Mouse (Mus musculus) adrenal gland, postnatal 36 days (tissue): ENCODE measurements around the gene Ing2. TPM values are rescaled to one million over a fixed set of nuclear protein-coding genes. Genes with fewer than 3 reads are reported as not detected.

Source experiments
- DNase-seq, 2 experiments: peaks; one replicate each; pipeline ENCODE4 v3.0.0; 2021; ENCODE audit warnings: mixed read lengths in 1 of 2
- total RNA-seq, 2 experiments: library from RNA; stranded (reverse); gene quantifications; 2 replicates each; pipeline ENCODE4 v1.2.3; 2021

Ing2 gene
- total RNA-seq, 2 experiments from 2014 or later = 20.5 to 24.3 TPM

DNA sequence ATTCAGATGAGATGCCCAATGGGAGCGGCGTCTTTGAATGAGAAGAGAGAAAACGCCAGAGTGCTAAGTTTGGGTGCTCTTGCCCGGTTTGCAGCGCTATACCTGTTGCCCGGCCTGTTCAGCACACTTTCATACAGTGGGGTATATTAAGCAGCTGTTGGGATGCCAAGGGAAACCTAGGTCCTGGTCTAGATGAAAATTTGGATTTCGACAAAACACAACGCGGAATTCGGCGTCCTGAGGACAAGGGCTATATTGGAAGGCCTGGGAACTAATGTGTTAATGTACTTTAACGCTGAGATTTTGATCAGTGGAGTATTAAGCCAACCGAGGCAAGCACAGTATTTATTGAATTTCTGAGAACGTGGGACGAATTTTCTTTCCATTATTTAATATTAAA is 868 bp upstream of the Ing2 start:
- peak in 1 of 2 experiments; percentile 4 for DNase-seq

DNA sequence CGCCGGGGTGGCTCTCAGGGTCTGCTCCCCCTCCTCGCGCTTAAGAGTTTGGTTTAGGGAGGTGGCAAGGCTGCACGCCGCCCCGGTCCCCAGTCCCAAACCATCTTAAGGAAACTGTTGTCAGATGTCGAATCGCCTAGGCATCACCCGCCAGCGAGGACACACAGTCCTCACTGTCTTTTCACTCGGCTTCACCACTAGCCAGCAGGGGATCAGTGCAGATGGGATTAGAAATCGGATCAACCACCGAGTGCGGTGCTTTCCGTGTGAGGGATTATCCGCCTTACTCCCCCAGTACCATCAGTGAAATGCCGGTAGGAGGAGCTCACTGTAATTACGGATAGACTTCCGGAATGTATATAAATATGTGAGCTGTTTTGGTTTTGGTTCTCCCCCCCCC is 430 bp upstream of the Ing2 start:
- DNase-seq = no peak

DNA sequence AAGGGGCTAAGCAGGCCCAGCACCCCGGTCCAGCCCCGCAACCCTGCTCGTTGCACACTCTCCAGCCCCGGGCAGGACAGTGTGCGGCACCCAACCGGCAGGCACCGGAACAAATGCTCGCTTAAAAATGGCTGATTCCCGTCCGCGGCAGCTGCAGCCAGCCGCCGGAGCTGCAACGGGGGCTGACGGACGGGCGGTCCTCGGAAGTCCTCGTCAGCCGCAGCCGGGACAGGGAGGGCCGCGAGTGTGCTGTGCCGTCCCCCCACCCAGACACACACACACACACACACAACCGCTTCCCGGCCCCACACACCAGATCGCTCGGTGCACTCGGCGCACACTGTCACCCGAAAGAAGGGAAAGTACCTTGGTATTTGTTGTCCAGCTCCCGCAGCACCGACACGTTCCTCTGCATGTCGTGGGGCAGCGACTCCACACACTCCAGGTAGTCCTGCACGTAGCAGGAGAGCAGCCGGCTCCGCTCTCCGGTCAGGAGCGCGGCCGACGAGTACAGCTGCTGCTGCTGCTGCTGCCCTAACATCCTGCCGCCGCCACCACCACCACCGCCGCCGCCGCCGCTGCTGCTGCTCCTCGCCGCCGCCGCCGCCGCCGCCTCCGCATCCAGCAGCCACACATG is 1.1 kb downstream of the Ing2 start:
- no peak for DNase-seq

GRCm38 (mm10) chr8:47673317-47674139 is 1.8 kb downstream of the Ing2 start:
- DNase-seq = peak; percentile 93 to 95

DNA sequence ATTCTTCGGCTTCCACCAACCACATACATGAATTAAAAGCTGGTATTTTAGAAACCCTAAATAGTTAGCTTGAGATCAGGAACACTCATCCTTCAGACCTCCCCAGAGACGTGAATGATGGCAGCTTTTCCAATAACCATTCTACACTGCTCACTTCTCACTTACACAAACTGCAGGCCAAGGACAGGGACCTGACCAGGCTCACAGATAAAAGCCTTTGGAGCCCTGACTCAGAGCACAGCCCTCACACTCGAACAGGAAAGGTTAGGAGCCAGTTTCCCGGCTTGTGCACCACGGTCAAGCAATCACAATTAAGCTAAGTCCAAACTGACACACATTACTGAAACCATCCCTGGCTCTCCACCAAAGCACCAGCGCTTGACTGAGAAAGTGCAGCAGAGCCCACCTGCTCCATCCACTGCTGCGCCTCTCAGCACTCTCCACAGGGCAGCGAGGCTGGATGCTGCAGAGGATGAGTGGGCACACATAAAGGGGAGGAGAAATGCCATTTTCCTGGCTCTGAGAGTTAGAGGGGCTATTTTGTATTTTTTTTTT is 11.0 kb downstream of the Ing2 start:
- peak; percentile 44 to 49 for DNase-seq

DNA sequence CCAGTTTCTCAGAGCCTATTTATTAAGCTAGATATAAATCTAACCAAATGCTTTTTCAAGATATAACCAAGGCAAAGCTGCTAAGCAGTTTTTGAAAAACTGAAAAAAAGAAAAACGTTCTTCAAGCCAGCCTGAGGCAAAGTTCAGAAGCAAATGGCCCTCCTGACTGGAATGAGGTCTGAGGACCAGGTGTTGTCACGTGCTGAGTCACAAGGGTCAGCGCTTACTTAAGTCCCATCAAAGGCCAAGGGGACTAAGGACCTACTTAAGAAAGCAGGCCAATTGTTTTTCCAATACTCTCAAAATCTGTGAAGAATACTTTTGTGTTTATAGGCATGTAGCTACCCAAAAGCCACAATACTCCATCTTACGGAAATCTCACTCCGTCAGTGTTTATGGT is 12.2 kb downstream of the Ing2 start:
- no peak for DNase-seq

DNA sequence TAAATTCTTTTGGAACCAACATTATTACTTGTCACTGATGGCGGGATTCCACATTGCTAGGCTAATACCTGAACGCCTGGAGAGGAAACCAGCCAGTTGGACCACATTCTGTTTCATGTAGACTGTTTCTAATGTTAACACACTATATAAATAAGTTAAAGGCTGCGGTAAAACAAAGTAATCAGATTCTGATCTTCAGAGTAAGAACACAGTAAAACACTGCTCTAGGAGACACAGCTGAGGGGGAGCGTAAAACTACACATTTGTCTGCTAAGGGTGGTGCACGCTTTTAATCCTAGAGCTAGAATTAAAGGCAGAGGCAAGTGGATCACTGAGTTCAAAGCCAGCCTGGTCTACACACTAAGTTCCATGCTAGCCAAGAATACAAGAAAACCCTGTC is 12.6 kb downstream of the Ing2 start:
- DNase-seq = no peak

DNA sequence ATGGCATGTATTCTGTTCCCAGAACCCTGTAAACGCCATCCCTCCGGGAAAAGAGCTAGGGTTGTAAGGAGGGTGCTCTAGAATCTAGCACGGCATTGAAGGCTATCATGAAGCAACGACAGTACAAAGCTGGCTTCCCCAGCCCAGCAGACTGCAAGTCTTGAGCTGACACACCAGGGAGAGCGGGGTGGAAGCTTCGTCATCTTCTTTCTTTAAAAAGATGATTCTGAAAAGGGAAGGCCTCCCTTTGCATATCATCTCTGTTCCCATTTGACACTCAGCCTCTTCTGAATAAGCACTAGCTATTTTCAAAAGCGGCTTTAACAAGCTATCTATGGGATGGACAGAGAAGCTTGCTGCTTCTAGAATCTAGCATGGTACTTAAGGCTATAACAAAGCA is 15.0 kb downstream of the Ing2 start:
- no peak for DNase-seq

DNA sequence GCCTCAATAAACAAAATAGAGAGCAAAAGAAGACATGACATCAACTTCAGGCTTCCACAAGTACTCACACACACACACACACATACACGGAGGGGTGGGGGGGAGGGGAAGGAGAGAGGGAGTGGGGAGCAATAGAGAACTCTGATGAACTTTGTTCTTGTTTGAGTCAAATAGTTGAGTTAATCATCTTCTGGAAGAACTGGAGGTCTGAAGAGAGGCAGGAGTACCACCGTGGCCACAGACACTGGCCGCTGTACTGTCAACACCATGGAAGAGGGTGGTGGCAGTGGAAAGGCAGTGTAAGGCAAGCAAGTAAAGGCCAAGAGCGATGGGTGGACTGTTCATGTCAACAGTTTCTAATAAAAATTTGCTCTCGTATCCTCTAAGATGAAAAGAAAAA is 15.9 kb downstream of the Ing2 start:
- no peak for DNase-seq

GRCm38 (mm10) chr8:47654406-47654805 is 20.9 kb downstream of the Ing2 start:
- DNase-seq = no peak

GRCm38 (mm10) chr8:47652737-47653076 is 22.6 kb downstream of the Ing2 start:
- no peak for DNase-seq

DNA sequence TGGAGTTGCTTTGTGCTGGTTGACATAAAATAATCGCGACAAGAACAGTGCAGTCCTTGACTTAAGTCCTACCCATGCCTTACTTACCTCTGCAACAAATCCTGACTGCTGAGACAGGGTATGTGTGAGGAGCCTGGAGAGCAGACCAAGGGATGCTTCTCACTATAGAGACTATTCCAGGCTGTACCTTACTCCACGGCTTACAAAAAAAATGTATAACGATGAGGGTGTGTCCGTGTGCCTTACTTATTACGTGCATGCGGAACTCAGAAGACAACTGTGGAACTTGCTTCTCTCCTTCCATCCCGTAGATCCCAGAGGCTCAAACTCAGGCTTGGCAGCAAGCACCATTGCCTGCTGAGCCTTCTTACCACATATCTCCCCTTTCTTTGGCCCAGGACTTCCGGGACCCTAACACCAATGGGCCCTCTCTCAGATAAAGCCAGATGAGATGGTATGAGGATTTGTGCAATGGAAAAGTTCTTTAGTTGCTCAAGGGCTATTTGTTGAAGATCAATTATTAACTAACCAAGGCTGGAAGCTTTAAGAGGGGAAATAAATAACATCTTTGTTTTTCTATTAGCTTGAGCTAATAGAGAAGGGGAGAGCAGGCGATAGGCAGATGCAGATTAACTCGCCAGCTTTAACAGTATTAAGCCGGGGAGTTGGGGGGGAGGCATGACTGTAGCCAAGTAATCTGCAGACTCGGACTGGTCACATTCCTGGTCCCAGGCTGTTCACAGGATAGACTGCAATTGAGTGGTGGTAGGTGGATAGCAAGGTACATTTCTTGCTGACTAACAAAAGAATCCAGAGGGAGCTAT is 23.2 kb downstream of the Ing2 start:
- DNase-seq = no peak

- no peak for DNase-seq
Observed at GRCm38 (mm10) chr8:47650853-47651252, 24.5 kb downstream of the Ing2 start.

DNA sequence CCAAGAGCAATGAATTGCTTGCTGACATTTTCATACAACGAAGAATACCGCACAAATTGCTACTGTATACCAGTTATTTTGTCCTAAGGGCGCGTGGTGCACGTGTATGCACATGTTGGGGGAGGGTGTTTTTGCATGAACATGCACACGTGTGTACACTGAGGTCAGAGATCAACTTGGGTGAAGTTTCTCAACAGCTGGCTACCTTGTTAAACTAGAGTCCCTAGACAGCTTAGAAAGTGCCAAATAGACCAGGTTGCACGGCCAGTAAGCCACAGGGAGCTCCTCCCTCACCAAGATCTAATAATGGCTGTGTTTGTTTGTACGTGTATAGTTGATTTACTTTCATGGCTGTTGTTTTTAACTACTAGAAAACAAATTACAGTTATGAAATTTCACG is 25.8 kb downstream of the Ing2 start:
- DNase-seq = no peak

DNA sequence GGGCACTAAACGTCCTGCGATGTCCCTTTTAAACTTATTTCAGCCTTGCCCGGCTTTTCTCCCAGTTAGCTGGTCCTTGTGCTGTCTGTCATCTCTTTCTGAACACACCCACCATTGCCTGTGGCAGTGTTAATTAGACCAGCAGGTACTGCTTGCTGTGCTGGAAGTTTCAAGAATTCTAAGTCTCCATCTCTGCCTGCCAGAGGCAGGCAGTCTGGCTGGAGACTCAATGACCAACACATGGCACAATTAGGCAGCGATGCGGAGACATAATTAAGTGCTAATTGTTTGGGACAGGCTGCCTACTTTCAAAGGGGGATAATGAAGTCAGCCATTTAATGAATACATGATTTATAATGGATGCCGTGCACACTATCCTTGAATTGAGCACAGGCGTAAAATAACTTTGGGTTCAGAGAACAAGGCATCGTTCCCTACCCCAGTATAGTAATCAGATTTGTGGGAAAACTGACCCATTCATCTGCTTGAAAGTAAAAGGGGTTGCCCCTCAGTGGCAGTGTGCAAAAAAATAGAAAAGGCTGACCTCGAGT is 32.8 kb downstream of the Ing2 start:
- no peak for DNase-seq

DNA sequence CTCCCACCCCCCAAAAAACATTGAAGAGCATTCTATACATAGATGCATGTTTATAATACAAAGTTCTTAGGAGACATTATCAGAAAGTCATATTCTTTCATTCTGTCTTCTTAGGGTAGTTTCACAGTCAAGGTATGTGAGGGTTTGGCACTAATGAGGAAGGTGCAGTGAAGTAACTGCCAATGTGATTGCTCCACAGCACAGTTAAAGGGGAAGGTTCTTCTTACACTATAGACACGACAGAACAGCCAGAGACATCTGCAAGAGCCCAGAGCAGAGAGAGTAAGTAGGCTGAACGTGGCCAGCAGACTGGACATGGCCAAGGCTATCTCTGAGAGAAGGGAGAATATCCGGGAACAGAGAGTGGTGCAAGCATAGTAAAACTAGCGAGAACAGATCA is 38.2 kb downstream of the Ing2 start:
- DNase-seq = no peak

GRCm38 (mm10) chr8:47636032-47636431 is 39.3 kb downstream of the Ing2 start:
- DNase-seq = no peak

DNA sequence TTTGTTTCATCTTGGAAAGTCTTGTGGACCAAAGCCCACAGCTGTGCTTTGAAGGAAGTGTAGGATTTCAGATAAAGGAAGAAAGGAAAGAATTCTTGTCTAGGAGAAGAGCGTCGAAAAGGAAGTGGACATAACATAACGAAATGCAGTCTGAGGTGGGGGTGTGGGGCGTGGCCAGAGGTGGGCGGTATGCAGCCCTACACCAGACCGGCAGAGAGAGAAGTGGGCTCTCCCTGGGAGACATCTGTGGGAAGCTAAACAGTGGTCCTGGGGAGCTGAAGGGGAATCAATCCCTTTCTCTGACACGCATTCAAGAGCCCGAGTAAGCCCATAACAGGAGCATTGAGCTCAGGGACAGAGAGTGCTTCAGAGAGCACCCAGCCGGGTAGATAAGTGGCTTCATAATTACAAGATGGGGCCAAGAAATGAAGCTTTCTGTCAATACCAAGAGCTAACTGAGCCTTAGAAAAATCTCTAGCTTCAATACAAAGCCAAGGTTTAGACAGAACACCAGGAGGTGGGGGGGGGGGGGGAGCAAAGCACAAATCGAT is 40.5 kb downstream of the Ing2 start:
- no peak for DNase-seq

- DNase-seq = peak in 1 of 2 experiments; percentile 14
Observed at GRCm38 (mm10) chr8:47621144-47621543, 54.2 kb downstream of the Ing2 start.
